Mouse (Mus musculus) cerebellum, adult (tissue): ENCODE measurements around the gene Oog1.
"Not testable (repeated sequence)": the region's sequence is repeated elsewhere in the genome, so short reads cannot be mapped to it uniquely, and the experiment has no call there.

Experiments used
- ATAC-seq: cut with Nextera tagmentation; 2 replicates; pipeline ENCODE4 v1.9.2; 2017; ENCODE audit warnings: mild to moderate bottlenecking, moderate library complexity, mixed read lengths; ENCODE audit not compliant: insufficient number of reproducible peaks, low FRiP score, low TSS enrichment

Oog1 gene

GRCm38 (mm10) chr12:87602388-87602787, at the start of gene Oog1:
Oog1 (plus strand) TSS chr12:87602688.
- ATAC-seq: not testable (repeated sequence)

- not testable (repeated sequence) for ATAC-seq
These were observed 1.1 kb upstream of the Oog1 start for GRCm38 (mm10) chr12:87601388-87601787.

- not testable (repeated sequence) for ATAC-seq
These were observed 16.1 kb downstream of the Oog1 start, which contains the start of gene Gm4027 for GRCm38 (mm10) chr12:87618569-87618968. Gm4027 (plus strand) TSS chr12:87618869.

GRCm38 (mm10) chr12:87644520-87644919, 42.0 kb downstream of the Oog1 start, which contains the start of gene Gm16381:
Gm16381 (minus strand) TSS chr12:87644620.
- not testable (repeated sequence) for ATAC-seq

GRCm38 (mm10) chr12:87652916-87653703, 50.6 kb downstream of the Oog1 start:
- not testable (repeated sequence) for ATAC-seq
